Mouse (Mus musculus) MEL-GATA-1-ER (cell line): ENCODE results near the gene Ccdc9.
A peak's percentile ranks its signal among the peaks of the same experiment; 100 is the strongest.
"Not testable (repeated sequence)": the region's sequence is repeated elsewhere in the genome, so short reads cannot be mapped to it uniquely, and the experiment has no call there.

Experiments used
- DNase-seq: peaks from one replicate; pipeline ENCODE4 v3.0.0-alpha.2; 2012; ENCODE audit warnings: low read depth; ENCODE audit errors: extremely low read depth

Gene Ccdc9

GRCm38 (mm10) chr7:16308555-16309317 lies 22.1 kb upstream of the Ccdc9 start:
- DNase-seq = no peak

- DNase-seq = not testable (repeated sequence)
Observed at GRCm38 (mm10) chr7:16308093-16308492, 21.5 kb upstream of the Ccdc9 start, which contains the start of gene Bbc3. TSS of gene Bbc3 (plus strand) at chr7:16308393.

- not testable (repeated sequence) for DNase-seq
Observed at GRCm38 (mm10) chr7:16307141-16307540, 20.5 kb upstream of the Ccdc9 start.

GRCm38 (mm10) chr7:16299419-16300035 lies 12.9 kb upstream of the Ccdc9 start:
- no peak for DNase-seq

GRCm38 (mm10) chr7:16298927-16299326 lies 12.3 kb upstream of the Ccdc9 start:
- no peak for DNase-seq

- DNase-seq = no peak
Observed at GRCm38 (mm10) chr7:16297616-16298015, 11.0 kb upstream of the Ccdc9 start.

GRCm38 (mm10) chr7:16296766-16297390 lies 10.3 kb upstream of the Ccdc9 start:
- no peak for DNase-seq

GRCm38 (mm10) chr7:16296146-16296545 lies 9.6 kb upstream of the Ccdc9 start:
- no peak for DNase-seq

GRCm38 (mm10) chr7:16295321-16295900 lies 8.8 kb upstream of the Ccdc9 start:
- no peak for DNase-seq

GRCm38 (mm10) chr7:16294837-16295236 lies 8.2 kb upstream of the Ccdc9 start:
- DNase-seq = peak; percentile 93

GRCm38 (mm10) chr7:16294346-16294745 lies 7.8 kb upstream of the Ccdc9 start:
- DNase-seq = no peak

GRCm38 (mm10) chr7:16287791-16288190 lies 1.2 kb upstream of the Ccdc9 start:
- DNase-seq = no peak

GRCm38 (mm10) chr7:16287016-16287415 lies 421 bp upstream of the Ccdc9 start:
- no peak for DNase-seq

- no peak for DNase-seq
Observed at GRCm38 (mm10) chr7:16285450-16286025, 1.1 kb downstream of the Ccdc9 start.

- DNase-seq = no peak
Observed at GRCm38 (mm10) chr7:16284904-16285303, 1.7 kb downstream of the Ccdc9 start.

- DNase-seq = no peak
Observed at GRCm38 (mm10) chr7:16284001-16284400, 2.6 kb downstream of the Ccdc9 start.

GRCm38 (mm10) chr7:16282334-16282733 lies 4.3 kb downstream of the Ccdc9 start:
- no peak for DNase-seq

GRCm38 (mm10) chr7:16280721-16281120 lies 5.9 kb downstream of the Ccdc9 start:
- no peak for DNase-seq

GRCm38 (mm10) chr7:16274922-16275890 lies 11.4 kb downstream of the Ccdc9 start:
- DNase-seq = peak; percentile 97

GRCm38 (mm10) chr7:16273766-16274140 lies 12.8 kb downstream of the Ccdc9 start:
- peak; percentile 73 for DNase-seq
